Mouse (Mus musculus): ENCODE measurements around the gene Knl1.
"Not testable (repeated sequence)": the region's sequence is repeated elsewhere in the genome, so short reads cannot be mapped to it uniquely, and the experiment has no call there.

Knl1 gene
- long read RNA-seq, experiment 1, full-length matches to known transcripts, result 1 of 1 reads
- long read RNA-seq, experiment 1, partial matches to known transcripts, result 0 of 1 reads
- long read RNA-seq, experiment 1, other reads (novel, unspliced or antisense), result 0 of 1 reads
- long read RNA-seq, experiment 2, result 0 reads

GRCm38 (mm10) chr2:119046649-119047611 is at the start of gene Knl1:
Knl1 (plus strand) TSS chr2:119047119.
- intact Hi-C loops (cut with DNase I), result no loop called here

GRCm38 (mm10) chr2:118998115-118998866 is 48.6 kb upstream of the Knl1 start:
- intact Hi-C loops (cut with DNase I), result no loop called here

GRCm38 (mm10) chr2:118999025-118999639 is 47.8 kb upstream of the Knl1 start:
- intact Hi-C loops (cut with DNase I), result no loop called here

- intact Hi-C loops (cut with DNase I), result no loop called here
These were observed 40.0 kb upstream of the Knl1 start for GRCm38 (mm10) chr2:119006886-119007285.

GRCm38 (mm10) chr2:119009376-119009775 is 37.5 kb upstream of the Knl1 start:
- intact Hi-C loops (cut with DNase I), result no loop called here

- intact Hi-C loops (cut with DNase I), result no loop called here
These were observed 31.9 kb upstream of the Knl1 start for GRCm38 (mm10) chr2:119014989-119015388.

- intact Hi-C loops (cut with DNase I), result no loop called here
These were observed 31.2 kb upstream of the Knl1 start for GRCm38 (mm10) chr2:119015604-119016180.

GRCm38 (mm10) chr2:119016312-119016711 is 30.6 kb upstream of the Knl1 start:
- intact Hi-C loops (cut with DNase I), result not testable (repeated sequence)

GRCm38 (mm10) chr2:119017647-119018046 is 29.3 kb upstream of the Knl1 start:
- intact Hi-C loops (cut with DNase I), result no loop called here

GRCm38 (mm10) chr2:119018391-119019122 is 28.4 kb upstream of the Knl1 start:
- intact Hi-C loops (cut with DNase I), result no loop called here

GRCm38 (mm10) chr2:119019131-119019530 is 27.8 kb upstream of the Knl1 start:
- intact Hi-C loops (cut with DNase I), result no loop called here

GRCm38 (mm10) chr2:119019538-119019937 is 27.4 kb upstream of the Knl1 start:
- intact Hi-C loops (cut with DNase I), result no loop called here

- intact Hi-C loops (cut with DNase I), result no loop called here
These were observed 23.7 kb upstream of the Knl1 start for GRCm38 (mm10) chr2:119023154-119023660.

- intact Hi-C loops (cut with DNase I), result no loop called here
These were observed 22.2 kb upstream of the Knl1 start for GRCm38 (mm10) chr2:119024536-119025238.

GRCm38 (mm10) chr2:119025239-119025616 is 21.7 kb upstream of the Knl1 start:
- intact Hi-C loops (cut with DNase I), result no loop called here

- intact Hi-C loops (cut with DNase I), result no loop called here
These were observed 20.0 kb upstream of the Knl1 start for GRCm38 (mm10) chr2:119026951-119027350.

- intact Hi-C loops (cut with DNase I), result no loop called here
These were observed 17.9 kb upstream of the Knl1 start, which contains the start of gene Ccdc32 for GRCm38 (mm10) chr2:119028941-119029551. Ccdc32 (minus strand) TSS chr2:119029393.

GRCm38 (mm10) chr2:119032191-119032590 is 14.7 kb upstream of the Knl1 start:
- intact Hi-C loops (cut with DNase I), result loop anchor here (5.0 kb wide), 1 partner anchor 125 kb away; the partner anchor contains the start of gene Rmdn3

Data from adrenal gland (tissue).